Mouse (Mus musculus) limb, embryonic 12.5 days (tissue): Measurements from ENCODE around the gene Fam229b. TPM values are rescaled to one million over a fixed set of nuclear protein-coding genes. Genes with fewer than 3 reads are reported as not detected.

ENCODE experiments used
- polyA plus RNA-seq: library from polyadenylated mRNA; unstranded; fragments of >200 nt; fragmentation: Nextera tagmentation; extraction: Ambion mirVana; gene quantifications from 2 replicates; pipeline ENCODE4 v1.2.1, GENCODE M21; 2016

Gene Fam229b
- polyA plus RNA-seq, 1 experiment from 2014 or later = 15.1 TPM

Other genes with a start within 250 kb of the Fam229b start
- 36.4 and 37.2 TPM in 2 replicates for gene Lama4, start 168.4 kb downstream of the Fam229b start, polyA plus RNA-seq
- 20.3 and 22.8 TPM in 2 replicates for gene Tube1, start 62 bp upstream of the Fam229b start, polyA plus RNA-seq
- gene Ccn6, start 29.9 kb upstream of the Fam229b start, polyA plus RNA-seq = 0.31 and 0.42 TPM in 2 replicates
- 24.0 and 28.3 TPM in 2 replicates for gene Fyn, start 234.9 kb upstream of the Fam229b start, polyA plus RNA-seq